Mouse (Mus musculus) bone marrow macrophage, adult 2 months (primary cell): ENCODE measurements around the gene Chrm4. TPM values are rescaled to one million over a fixed set of nuclear protein-coding genes. Genes with fewer than 3 reads are reported as not detected.

Source experiments
- H3K27ac ChIP-seq: 2 replicates; pipeline ENCODE4 v1.5.1; 2012; ENCODE audit warnings: low read depth, low read length; ENCODE audit not compliant: insufficient read depth
- H3K4me1 ChIP-seq: 2 replicates; pipeline ENCODE4 v1.6.1; 2012; ENCODE audit warnings: low read length; ENCODE audit not compliant: control insufficient read depth, insufficient read depth
- H3K4me3 ChIP-seq: 2 replicates; pipeline ENCODE4 v1.5.1; 2012; ENCODE audit warnings: mild to moderate bottlenecking, low read length, moderate library complexity; ENCODE audit not compliant: insufficient read depth
- CTCF ChIP-seq: IDR thresholded peaks from 2 replicates; pipeline ENCODE4 v1.5.1; 2012; ENCODE audit warnings: low read depth, mild to moderate bottlenecking, low read length, moderate library complexity
- POLR2A ChIP-seq: IDR thresholded peaks from 2 replicates; pipeline ENCODE4 v1.6.1; 2012; ENCODE audit warnings: mild to moderate bottlenecking, low read depth, low read length, borderline replicate concordance
- polyA plus RNA-seq: library from polyadenylated mRNA; stranded (reverse); fragments of >200 nt; gene quantifications from 2 replicates; pipeline ENCODE4 v1.2.4, GENCODE M21; 2012; ENCODE audit not compliant: missing spikeins, insufficient read depth, insufficient read length

The Chrm4 gene
- polyA plus RNA-seq, 1 experiment = not detected

GRCm38 (mm10) chr2:91961901-91962761 lies 35.1 kb downstream of the Chrm4 start:
- peaks cover 48% of the 10 kb centered on the region for H3K4me1 ChIP-seq
- H3K4me3 ChIP-seq = peak overlapping the region; percentile 81
- H3K27ac ChIP-seq = peak overlapping the region; percentile 20; the same call in 1 of the 2 replicates
- no peak for TF ChIP-seq CTCF
- TF ChIP-seq POLR2A = no peak

DNA sequence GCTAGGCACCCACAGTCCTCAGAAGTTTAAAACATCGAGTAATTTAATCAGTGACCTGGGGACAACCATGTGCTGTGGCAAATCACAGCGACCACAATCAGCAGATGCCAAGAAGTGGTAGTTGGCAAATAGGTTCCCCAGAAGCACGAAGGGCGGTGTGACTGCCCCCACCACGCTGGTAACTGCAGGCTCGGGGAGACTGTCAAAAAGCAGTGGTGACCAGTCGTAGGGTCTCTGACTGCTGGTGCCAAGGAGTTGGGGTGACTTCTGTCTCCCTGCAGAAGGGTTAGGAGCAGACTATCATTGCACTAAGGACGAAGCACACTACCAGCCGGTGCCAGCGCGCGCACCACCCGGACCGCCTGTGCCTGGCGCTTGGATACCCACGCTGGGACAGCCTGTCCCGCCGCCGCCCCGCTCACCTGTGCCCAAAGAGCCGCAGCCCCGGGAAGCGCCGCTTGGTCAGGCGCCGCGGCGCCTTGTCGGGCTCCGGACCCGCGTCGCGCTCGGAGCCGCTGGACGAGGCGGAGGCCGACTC lies 35.9 kb downstream of the Chrm4 start:
- Histone ChIP-seq H3K27ac (peak overlapping the region; percentile 18), H3K4me1 (peaks cover 49% of the 10 kb centered on the region)

GRCm38 (mm10) chr2:91963443-91963932 lies 36.4 kb downstream of the Chrm4 start:
- TF ChIP-seq POLR2A (no peak), CTCF (no peak)
- peak overlapping the region; percentile 99 for H3K27ac ChIP-seq
- peaks cover 51% of the 10 kb centered on the region for H3K4me1 ChIP-seq
- peak overlapping the region; percentile 94 for H3K4me3 ChIP-seq

More for the DNA sequence above, 35.9 kb downstream of the Chrm4 start:
- TF ChIP-seq POLR2A (no peak), CTCF (no peak)
- peak overlapping the region; percentile 81 for H3K4me3 ChIP-seq

- peak overlapping the region; percentile 94 for H3K4me3 ChIP-seq
- no peak for TF ChIP-seq POLR2A
- no peak for TF ChIP-seq CTCF
- peaks cover 53% of the 10 kb centered on the region for H3K4me1 ChIP-seq
- peak overlapping the region; percentile 99 for H3K27ac ChIP-seq
Observed at GRCm38 (mm10) chr2:91964610-91965204, 37.7 kb downstream of the Chrm4 start.

DNA sequence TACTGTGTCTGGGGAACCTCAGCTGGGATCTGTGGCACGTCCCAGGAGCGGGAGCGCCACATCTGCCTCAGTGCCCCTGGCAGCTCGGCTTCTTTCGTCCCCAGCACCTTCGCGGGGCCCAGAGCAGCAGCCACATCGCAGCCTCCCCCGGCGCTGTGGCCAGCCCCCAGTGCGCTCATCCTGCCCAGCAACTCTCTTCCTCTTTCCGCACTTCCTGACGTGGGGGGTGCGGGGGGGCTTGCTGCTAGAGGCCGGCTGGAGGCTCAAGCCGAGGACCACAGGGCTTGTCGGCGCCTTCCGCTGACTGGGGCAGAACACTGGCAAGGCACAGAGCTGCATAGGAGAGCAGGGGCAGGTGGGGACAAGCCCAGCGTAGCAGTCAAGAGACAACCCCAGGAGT lies 38.4 kb downstream of the Chrm4 start:
- H3K4me1 ChIP-seq = peaks cover 53% of the 10 kb centered on the region
- peak overlapping the region; percentile 94 for H3K4me3 ChIP-seq
- H3K27ac ChIP-seq = peak overlapping the region; percentile 99
- TF ChIP-seq POLR2A = no peak
- TF ChIP-seq CTCF = no peak

GRCm38 (mm10) chr2:91966367-91966766 lies 39.3 kb downstream of the Chrm4 start:
- Histone ChIP-seq H3K4me1 (peaks cover 54% of the 10 kb centered on the region), H3K4me3 (no peak overlapping the region), H3K27ac (peak overlapping the region; percentile 99)
- TF ChIP-seq CTCF (no peak), POLR2A (no peak)

GRCm38 (mm10) chr2:91967962-91968361 lies 40.9 kb downstream of the Chrm4 start:
- TF ChIP-seq POLR2A (no peak), CTCF (no peak)
- Histone ChIP-seq H3K27ac (peak overlapping the region; percentile 99), H3K4me1 (peaks cover 58% of the 10 kb centered on the region), H3K4me3 (no peak overlapping the region)

DNA sequence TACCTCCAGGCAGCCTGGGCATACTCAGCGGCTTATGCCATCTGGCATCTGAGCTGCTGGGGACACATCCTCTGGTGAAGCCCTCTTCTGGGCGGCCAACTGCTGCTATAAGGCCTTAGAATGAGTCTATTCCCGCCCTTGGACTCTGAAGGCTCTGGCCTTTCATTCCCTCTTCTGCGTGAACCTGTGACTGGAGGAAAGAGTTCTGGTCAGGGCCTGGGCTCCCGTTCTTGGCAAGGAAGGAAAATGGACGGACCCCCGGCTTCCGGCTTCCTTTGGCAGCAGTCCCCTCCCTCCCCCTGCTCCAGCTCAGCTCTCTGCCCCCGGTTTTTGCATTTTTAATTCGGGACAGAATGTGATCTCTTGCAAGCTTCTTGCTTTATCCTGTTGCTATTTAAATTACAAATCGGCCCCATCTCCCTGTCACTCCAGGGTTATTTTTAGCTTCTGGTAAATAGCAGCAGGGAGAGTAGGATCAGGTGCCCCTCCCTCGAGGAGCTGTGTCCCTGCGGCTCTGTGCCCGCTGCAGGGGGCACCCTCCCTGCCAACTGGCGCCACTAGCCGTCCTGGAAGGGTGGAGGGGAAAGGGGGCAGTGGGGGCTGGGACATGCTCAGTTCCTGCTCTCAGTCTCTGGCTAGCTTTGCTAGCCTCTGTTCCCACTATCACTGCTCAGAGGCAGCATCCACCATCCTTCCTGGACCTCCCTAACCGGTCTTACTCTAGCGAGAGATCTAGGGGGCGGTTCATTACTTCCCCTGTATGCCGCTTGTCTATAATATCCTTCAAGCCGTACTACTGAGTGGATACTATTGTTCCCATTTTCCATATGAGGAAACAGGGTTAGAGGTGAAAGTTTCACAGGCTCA lies 44.4 kb downstream of the Chrm4 start:
- H3K4me3 ChIP-seq = peak overlapping the region; percentile 39
- no peak for TF ChIP-seq CTCF
- TF ChIP-seq POLR2A = no peak
- H3K4me1 ChIP-seq = peaks cover 69% of the 10 kb centered on the region
- peak overlapping the region; percentile 96 for H3K27ac ChIP-seq

GRCm38 (mm10) chr2:91972121-91972566 lies 45.1 kb downstream of the Chrm4 start:
- no peak for TF ChIP-seq CTCF
- no peak for TF ChIP-seq POLR2A
- Histone ChIP-seq H3K27ac (peak overlapping the region; percentile 96), H3K4me1 (peaks cover 62% of the 10 kb centered on the region)

More at GRCm38 (mm10) chr2:91972121-91972566, 45.1 kb downstream of the Chrm4 start:
- peak overlapping the region; percentile 39 for H3K4me3 ChIP-seq
